Comparison of ENCODE assay signal across 9 mouse cellular contexts in genomic region chr6:139577026-139577861, GRCm38 (mm10). TPM values are rescaled to one million over a fixed set of nuclear protein-coding genes. Genes with fewer than 3 reads are reported as not detected.
DNase-seq lines count a peak whose midpoint lies in the region; ATAC-seq lines count a peak whose summit lies in the region.
"Had no signal": no experiment of that assay in that cellular context is flagged by ENCODE, and none has a peak within 500 bp of the region (broad histone marks: within the 10 kb centered on the region; RNA-seq: fewer than 3 reads in every experiment).

No protein-coding gene starts in this region.

- H3K4me1 ChIP-seq in lung, embryonic 15.5 days: peaks cover 6% of the 10 kb centered on the region; the same call in 1 of the 2 replicates
- H3K4me1 ChIP-seq in liver, embryonic 13.5 days (replicated peaks): no peaks in the 10 kb centered on the region
- no peaks in the 10 kb centered on the region for H3K4me1 ChIP-seq in stomach, embryonic 16.5 days (ENCODE audit: control insufficient read depth, insufficient read depth, low read length)

- no peak for ATAC-seq in lung, embryonic 15.5 days (ENCODE audit: borderline replicate concordance, extremely low read depth, low FRiP score, low TSS enrichment)
- ATAC-seq in liver, embryonic 13.5 days (ENCODE audit: low read depth): no peak
- no peak for ATAC-seq in stomach, embryonic 16.5 days (ENCODE audit: insufficient read depth, low FRiP score)

- DNase-seq in embryo, embryonic 10 days (ENCODE audit: low spot score): peak; percentile 63
- no peak for DNase-seq in embryo, embryonic 9.5 days (ENCODE audit: extremely low spot score)
- no peak for DNase-seq in lung, postnatal 4 days
- DNase-seq in liver, embryonic 13.5 days: no peak
- no peak for DNase-seq in right cerebral cortex, postnatal 10 days (ENCODE audit: low spot score in 2 of 2)
- no peak for DNase-seq in spleen, postnatal 10 days (ENCODE audit: low spot score in 2 of 2)

- WGBS in lung, embryonic 15.5 days: 40% methylated on average over 18 of the region's 18 CpGs
- 43% methylated on average over 18 of the region's 18 CpGs for WGBS in liver, embryonic 13.5 days (ENCODE audit: insufficient replicate concordance)
- 49% methylated on average over 18 of the region's 18 CpGs for WGBS in stomach, embryonic 16.5 days

- H3K36me3 ChIP-seq in lung, embryonic 15.5 days: no peaks in the 10 kb centered on the region
- no peaks in the 10 kb centered on the region for H3K36me3 ChIP-seq in liver, embryonic 13.5 days
- H3K36me3 ChIP-seq in stomach, embryonic 16.5 days (ENCODE audit: control insufficient read depth, insufficient read depth, low read length): no peaks in the 10 kb centered on the region

- no peaks in the 10 kb centered on the region for H3K9me3 ChIP-seq in lung, embryonic 15.5 days
- no peaks in the 10 kb centered on the region for H3K9me3 ChIP-seq in liver, embryonic 13.5 days (replicated peaks)
- no peaks in the 10 kb centered on the region for H3K9me3 ChIP-seq in stomach, embryonic 16.5 days (replicated peaks; ENCODE audit: control insufficient read depth, low read length)

- H3K27me3 ChIP-seq in lung, embryonic 15.5 days: no peaks in the 10 kb centered on the region
- H3K27me3 ChIP-seq in liver, embryonic 13.5 days: no peaks in the 10 kb centered on the region
- no peaks in the 10 kb centered on the region for H3K27me3 ChIP-seq in stomach, embryonic 16.5 days (ENCODE audit: control insufficient read depth, insufficient read depth, low read length)

- H3K9ac ChIP-seq in lung, embryonic 15.5 days: no peak overlapping the region
- H3K9ac ChIP-seq in liver, embryonic 13.5 days: no peak overlapping the region
- no peak overlapping the region for H3K9ac ChIP-seq in stomach, embryonic 16.5 days (ENCODE audit: low read length)

- H3K4me2 ChIP-seq in lung, embryonic 15.5 days: peak overlapping the region; percentile 37
- H3K4me2 ChIP-seq in liver, embryonic 13.5 days: 0 out of 2 replicates have a peak overlapping the region, but pooled peaks have one; percentile 15
- peak overlapping the region; percentile 41; the same call in 1 of the 2 replicates for H3K4me2 ChIP-seq in stomach, embryonic 16.5 days (ENCODE audit: low read depth, low read length)

- no peak overlapping the region for H3K27ac ChIP-seq in lung, embryonic 15.5 days
- H3K27ac ChIP-seq in liver, embryonic 13.5 days: no peak overlapping the region
- H3K27ac ChIP-seq in stomach, embryonic 16.5 days (ENCODE audit: low read length): no peak overlapping the region
- H3K27ac ChIP-seq: macrophage had no signal

- H3K4me3 ChIP-seq in lung, embryonic 15.5 days: no peak overlapping the region
- no peak overlapping the region for H3K4me3 ChIP-seq in liver, embryonic 13.5 days (replicated peaks)
- H3K4me3 ChIP-seq in stomach, embryonic 16.5 days (replicated peaks; ENCODE audit: low read length): peak overlapping the region; percentile 16; the same call in 1 of the 2 replicates

RNA-seq across cellular contexts. Expression of gene Pik3c2g, which starts 9.8 kb away (rescaled TPM):
- polyA plus RNA-seq in lung, embryonic 15.5 days (2015; fragmentation: Nextera tagmentation; extraction: Ambion mirVana): 1.7 and 1.9 TPM in 2 replicates
- 1.0 and 1.8 TPM in 2 replicates for polyA plus RNA-seq in liver, embryonic 13.5 days (2015; fragmentation: Nextera tagmentation; extraction: Ambion mirVana)
- polyA plus RNA-seq in stomach, embryonic 16.5 days (2015; fragmentation: Nextera tagmentation; extraction: Ambion mirVana): 4.5 and 5.5 TPM in 2 replicates
- polyA plus RNA-seq: macrophage had no signal
